Mouse (Mus musculus) MEL (cell line): ENCODE results near the gene Hfe. TPM values are rescaled to one million over a fixed set of nuclear protein-coding genes. Genes with fewer than 3 reads are reported as not detected.

Source experiments
- DNase-seq: peaks from one replicate; pipeline ENCODE4 v3.0.0; 2011; ENCODE audit warnings: low read depth, low spot score
- H3K27ac ChIP-seq: 2 replicates; pipeline ENCODE4 v1.5.1; 2012; ENCODE audit warnings: low read depth, mild to moderate bottlenecking, control low read depth, low read length, moderate library complexity; ENCODE audit not compliant: control insufficient read depth
- H3K27me3 ChIP-seq, 2 experiments: fragments of 150-350 bp in 1 of 2; sonication (generic) in 1 of 2; 2 replicates each; pipeline ENCODE4 v1.6.1; 2012; ENCODE audit warnings: low read length in 2 of 2, mild to moderate bottlenecking in 2 of 2, improper control_type of control experiment in 1 of 2, moderate library complexity in 1 of 2; ENCODE audit not compliant: insufficient read depth in 2 of 2, control insufficient read depth in 1 of 2
- H3K36me3 ChIP-seq, 2 experiments: 2 replicates each; pipeline ENCODE4 v1.6.1; 2012 to 2014; ENCODE audit warnings: low read length in 2 of 2, improper control_type of control experiment in 1 of 2, inconsistent platforms in 1 of 2, mild to moderate bottlenecking in 1 of 2; ENCODE audit not compliant: insufficient read depth in 2 of 2, control insufficient read depth in 1 of 2
- H3K4me1 ChIP-seq, 2 experiments: fragments of 150-350 bp in 1 of 2; sonication (generic) in 1 of 2; 2 replicates each; pipeline ENCODE4 v1.6.1; 2012; ENCODE audit warnings: low read length in 2 of 2, improper control_type of control experiment in 1 of 2, mild to moderate bottlenecking in 1 of 2; ENCODE audit not compliant: insufficient read depth in 2 of 2, control insufficient read depth in 1 of 2
- H3K4me3 ChIP-seq, 2 experiments: fragments of 150-350 bp in 1 of 2; sonication (generic) in 1 of 2; 2 replicates each; pipeline ENCODE4 v1.5.1; 2012; ENCODE audit warnings: low read depth in 2 of 2, low read length in 2 of 2, mild to moderate bottlenecking in 2 of 2, moderate library complexity in 2 of 2, control low read depth in 1 of 2, improper control_type of control experiment in 1 of 2; ENCODE audit not compliant: control insufficient read depth in 1 of 2, insufficient read depth in 1 of 2
- H3K79me2 ChIP-seq: 2 replicates; pipeline ENCODE4 v1.6.1; 2012; ENCODE audit warnings: mild to moderate bottlenecking, low read length, moderate library complexity; ENCODE audit not compliant: control insufficient read depth, poor library complexity, insufficient read depth
- H3K9ac ChIP-seq: 2 replicates; pipeline ENCODE4 v1.6.1; 2012; ENCODE audit warnings: low read depth, mild to moderate bottlenecking, control low read depth, low read length, moderate library complexity; ENCODE audit not compliant: control insufficient read depth, poor library complexity, severe bottlenecking
- H3K9me3 ChIP-seq: fragments of 150-350 bp; sonication (generic); replicated peaks from 2 replicates; pipeline ENCODE4 v1.6.1; 2012; ENCODE audit warnings: mild to moderate bottlenecking, low read length, improper control_type of control experiment, moderate library complexity; ENCODE audit not compliant: insufficient read depth
- CTCF ChIP-seq, 3 experiments: IDR thresholded peaks in 2 of 3; conservative IDR thresholded peaks in 1 of 3; 2 replicates each; pipeline ENCODE4 v1.5.1; 2011 to 2012; ENCODE audit warnings: low read length in 3 of 3, low read depth in 2 of 3, mild to moderate bottlenecking in 2 of 3, improper control_type of control experiment in 1 of 3, inconsistent platforms in 1 of 3, mixed read lengths in 1 of 3, moderate library complexity in 1 of 3; ENCODE audit not compliant: control insufficient read depth in 1 of 3, insufficient read depth in 1 of 3, poor library complexity in 1 of 3, severe bottlenecking in 1 of 3
- ELF1 ChIP-seq: IDR thresholded peaks from 2 replicates; pipeline ENCODE4 v1.6.1; 2014; ENCODE audit warnings: low read depth, mild to moderate bottlenecking, inconsistent platforms, low read length, improper control_type of control experiment, moderate library complexity
- ETS1 ChIP-seq: IDR thresholded peaks from 2 replicates; pipeline ENCODE4 v1.6.1; 2012; ENCODE audit warnings: low read depth, mild to moderate bottlenecking, inconsistent platforms, low read length, improper control_type of control experiment, moderate library complexity
- GATA1 ChIP-seq: IDR thresholded peaks from 2 replicates; pipeline ENCODE4 v1.6.1; 2011; ENCODE audit warnings: low read depth, low read length, improper control_type of control experiment
- JUND ChIP-seq: IDR thresholded peaks from 2 replicates; pipeline ENCODE4 v1.6.1; 2011; ENCODE audit warnings: low read depth, mild to moderate bottlenecking, improper control_type of control experiment, low read length
- KAT2A ChIP-seq: conservative IDR thresholded peaks from 2 replicates; pipeline ENCODE4 v1.6.1; 2012; ENCODE audit warnings: low read depth, low read length, improper control_type of control experiment, inconsistent platforms
- MAFK ChIP-seq: IDR thresholded peaks from 2 replicates; pipeline ENCODE4 v1.6.1; 2011; ENCODE audit warnings: low read depth, mild to moderate bottlenecking, low read length, improper control_type of control experiment, borderline replicate concordance
- MAX ChIP-seq: IDR thresholded peaks from 2 replicates; pipeline ENCODE4 v1.6.1; 2011; ENCODE audit warnings: low read length, improper control_type of control experiment
- MEF2A ChIP-seq: IDR thresholded peaks from 2 replicates; pipeline ENCODE4 v1.6.1; 2014; ENCODE audit warnings: low read depth, mild to moderate bottlenecking, inconsistent platforms, low read length, improper control_type of control experiment; ENCODE audit not compliant: poor library complexity, insufficient replicate concordance, severe bottlenecking; ENCODE audit errors: extremely low read depth
- NELFE ChIP-seq: IDR thresholded peaks from 2 replicates; pipeline ENCODE4 v1.6.1; 2011; ENCODE audit warnings: low read depth, low read length, improper control_type of control experiment
- USF1 ChIP-seq: IDR thresholded peaks from 2 replicates; pipeline ENCODE4 v1.6.1; 2014; ENCODE audit warnings: low read depth, mild to moderate bottlenecking, inconsistent platforms, low read length, improper control_type of control experiment, moderate library complexity
- polyA plus RNA-seq, 2 experiments: library from polyadenylated mRNA; stranded (reverse) in 1 of 2; unstranded in 1 of 2; fragments of >175 nt in 1 of 2; fragments of >200 nt in 1 of 2; gene quantifications; 2 replicates each; pipeline versions ENCODE4 v1.2.1 to v1.2.4; 2012; ENCODE audit warnings: low replicate concordance in 2 of 2, low read depth in 1 of 2; ENCODE audit not compliant: insufficient read length in 2 of 2, insufficient read depth in 1 of 2, missing spikeins in 1 of 2
- total RNA-seq: library from RNA; depleted of rRNA; stranded (reverse); fragments of 300-350 nt; gene quantifications from 2 replicates; pipeline ENCODE4 v1.2.3, GENCODE M21; 2012

Gene Hfe
- total and polyA plus RNA-seq, 3 experiments: not detected

GRCm38 (mm10) chr13:23702220-23702619 lies 8.4 kb downstream of the Hfe start:
- Histone ChIP-seq H3K4me1 (peaks cover 0 to 18% of the 10 kb centered on the region in 2 experiments; a peak in 2 of 4 replicates), H3K4me3 (no peak overlapping the region), H3K27me3 (no peaks in the 10 kb centered on the region), H3K36me3 (peaks cover 0 to 27% of the 10 kb centered on the region in 2 experiments; a peak in 2 of 4 replicates), H3K9me3 (no peaks in the 10 kb centered on the region), H3K9ac (no peak overlapping the region), H3K79me2 (no peaks in the 10 kb centered on the region; the same call in 1 of the 2 replicates), H3K27ac (no peak overlapping the region)
- no peak for DNase-seq
- TF ChIP-seq MAX (no peak), ELF1 (no peak), MEF2A (no peak), USF1 (no peak), JUND (no peak)

GRCm38 (mm10) chr13:23700786-23701520 lies 9.7 kb downstream of the Hfe start:
- Histone ChIP-seq H3K9ac (peak overlapping the region; percentile 61), H3K4me3 (no peak overlapping the region), H3K9me3 (no peaks in the 10 kb centered on the region), H3K27ac (no peak overlapping the region), H3K4me1 (peaks cover 0 to 22% of the 10 kb centered on the region in 2 experiments; a peak in 2 of 4 replicates), H3K36me3 (peaks cover 0 to 34% of the 10 kb centered on the region in 2 experiments; a peak in 2 of 4 replicates), H3K79me2 (no peaks in the 10 kb centered on the region; the same call in 1 of the 2 replicates), H3K27me3 (no peaks in the 10 kb centered on the region)
- DNase-seq: peak; percentile 92
- TF ChIP-seq KAT2A (no peak), CTCF (IDR thresholded peaks at IDR 0.05 in 2 of 3, conservative IDR thresholded peaks at IDR 0.05 in 1 of 3; ENCODE audit: control insufficient read depth in 1 of 3, insufficient read depth in 1 of 3, low read depth in 2 of 3, low read length in 3 of 3, poor library complexity in 1 of 3, severe bottlenecking in 1 of 3) (peak in 2 of 3 experiments; percentile 58 to 86; a peak in 4 of 6 replicates)

GRCm38 (mm10) chr13:23699767-23700166 lies 10.9 kb downstream of the Hfe start:
- H3K4me1 ChIP-seq: peaks cover 0 to 27% of the 10 kb centered on the region in 2 experiments; a peak in 2 of 4 replicates
- H3K27ac ChIP-seq: no peak overlapping the region
- DNase-seq: peak; percentile 62
- H3K79me2 ChIP-seq: no peaks in the 10 kb centered on the region; the same call in 1 of the 2 replicates
- TF ChIP-seq GATA1 (no peak), MAFK (no peak), ETS1 (no peak), CTCF (IDR thresholded peaks at IDR 0.05 in 2 of 3, conservative IDR thresholded peaks at IDR 0.05 in 1 of 3; ENCODE audit: control insufficient read depth in 1 of 3, insufficient read depth in 1 of 3, low read depth in 2 of 3, low read length in 3 of 3, poor library complexity in 1 of 3, severe bottlenecking in 1 of 3) (peak in 2 of 3 experiments; percentile 37 to 40; a peak in 4 of 6 replicates), NELFE (no peak)
- H3K36me3 ChIP-seq: peaks cover 0 to 46% of the 10 kb centered on the region in 2 experiments; a peak in 2 of 4 replicates
- no peaks in the 10 kb centered on the region for H3K27me3 ChIP-seq
- no peaks in the 10 kb centered on the region for H3K9me3 ChIP-seq
- no peak overlapping the region for H3K9ac ChIP-seq
- H3K4me3 ChIP-seq: no peak overlapping the region
